Mouse (Mus musculus): ENCODE measurements around the gene Otop3. TPM values are rescaled to one million over a fixed set of nuclear protein-coding genes. Genes with fewer than 3 reads are reported as not detected.

Otop3 gene
- polyA plus RNA-seq, 1 experiment from 2014 or later: 0.80 TPM

DNA sequence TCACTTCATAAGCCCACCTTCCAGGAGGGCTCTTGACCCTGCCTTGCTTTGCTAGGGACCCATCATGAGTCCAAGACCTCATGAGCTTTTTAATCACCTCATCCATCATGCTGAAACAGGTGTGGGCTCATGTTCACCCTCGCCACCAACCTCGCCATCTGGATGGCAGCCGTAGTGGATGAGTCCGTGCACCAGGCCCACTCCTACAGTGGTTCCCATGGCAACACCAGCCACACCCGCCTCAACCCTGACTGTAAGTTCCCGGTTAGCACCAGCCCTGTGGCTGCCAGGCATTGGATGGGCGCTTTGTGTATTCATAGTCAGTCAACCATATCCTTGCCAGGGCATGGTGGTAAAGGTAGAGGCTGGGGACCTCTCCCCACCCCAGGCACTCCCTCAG, 7.8 kb upstream of the Otop3 start:
- Histone ChIP-seq H3K4me1 (ENCODE audit: control insufficient read depth, insufficient read depth, low read length) (no peaks in the 10 kb centered on the region; the same call in 1 of the 2 replicates), H3K4me3 (ENCODE audit: low read depth, low read length) (no peak overlapping the region), H3K9ac (ENCODE audit: low read depth, low read length) (no peak overlapping the region), H3K27me3 (ENCODE audit: control insufficient read depth, insufficient read depth, low read depth, low read length) (peaks cover 25% of the 10 kb centered on the region), H3K9me3 (replicated peaks; ENCODE audit: control insufficient read depth, low read length, poor library complexity, severe bottlenecking) (no peaks in the 10 kb centered on the region), H3K36me3 (ENCODE audit: control insufficient read depth, insufficient read depth, low read length) (no peaks in the 10 kb centered on the region), H3K4me2 (ENCODE audit: low read length) (no peak overlapping the region), H3K27ac (ENCODE audit: low read length) (no peak overlapping the region)
- WGBS: 74% methylated on average over 7 of the region's 7 CpGs
- no peak for ATAC-seq

- ATAC-seq: no peak
- Histone ChIP-seq H3K9me3 (replicated peaks; ENCODE audit: control insufficient read depth, low read length, poor library complexity, severe bottlenecking) (no peaks in the 10 kb centered on the region), H3K27me3 (ENCODE audit: control insufficient read depth, insufficient read depth, low read depth, low read length) (peaks cover 5% of the 10 kb centered on the region), H3K4me3 (ENCODE audit: low read depth, low read length) (no peak overlapping the region), H3K27ac (ENCODE audit: low read length) (no peak overlapping the region), H3K4me1 (ENCODE audit: control insufficient read depth, insufficient read depth, low read length) (no peaks in the 10 kb centered on the region), H3K4me2 (ENCODE audit: low read length) (no peak overlapping the region), H3K36me3 (ENCODE audit: control insufficient read depth, insufficient read depth, low read length) (no peaks in the 10 kb centered on the region), H3K9ac (ENCODE audit: low read depth, low read length) (no peak overlapping the region)
- WGBS: 71% methylated on average over 15 of the region's 15 CpGs
Observed at GRCm38 (mm10) chr11:115329339-115329738, 5.2 kb upstream of the Otop3 start.

DNA sequence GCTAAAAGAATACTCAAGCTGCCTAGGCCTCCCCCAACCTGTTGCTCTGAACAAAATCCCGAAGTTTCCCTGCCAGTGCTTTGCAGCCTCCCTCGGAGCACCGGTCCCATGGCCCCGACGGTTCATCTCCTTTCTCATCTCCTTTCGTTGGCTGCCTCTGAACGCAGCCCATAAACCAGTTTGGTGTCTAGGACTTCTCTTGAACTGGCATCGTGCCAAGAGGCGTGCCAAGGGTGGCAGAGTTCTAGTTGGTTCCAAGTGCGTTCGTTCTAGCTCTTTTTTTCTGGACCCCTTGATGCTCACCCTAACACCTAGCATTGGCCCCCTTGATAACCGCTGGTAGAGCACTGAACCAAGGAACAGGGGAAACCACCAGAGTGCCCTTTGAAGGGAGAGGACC, 692 bp downstream of the Otop3 start:
- Histone ChIP-seq H3K27ac (ENCODE audit: low read length) (no peak overlapping the region), H3K9ac (ENCODE audit: low read depth, low read length) (no peak overlapping the region), H3K4me2 (ENCODE audit: low read length) (peak overlapping the region; percentile 63), H3K4me1 (ENCODE audit: control insufficient read depth, insufficient read depth, low read length) (no peaks in the 10 kb centered on the region; the same call in 1 of the 2 replicates), H3K4me3 (ENCODE audit: low read depth, low read length) (no peak overlapping the region), H3K36me3 (ENCODE audit: control insufficient read depth, insufficient read depth, low read length) (no peaks in the 10 kb centered on the region), H3K27me3 (ENCODE audit: control insufficient read depth, insufficient read depth, low read depth, low read length) (peaks cover 16% of the 10 kb centered on the region; the same call in 1 of the 2 replicates), H3K9me3 (replicated peaks; ENCODE audit: control insufficient read depth, low read length, poor library complexity, severe bottlenecking) (no peaks in the 10 kb centered on the region)
- no peak for ATAC-seq
- WGBS: 59% methylated on average over 12 of the region's 12 CpGs

DNA sequence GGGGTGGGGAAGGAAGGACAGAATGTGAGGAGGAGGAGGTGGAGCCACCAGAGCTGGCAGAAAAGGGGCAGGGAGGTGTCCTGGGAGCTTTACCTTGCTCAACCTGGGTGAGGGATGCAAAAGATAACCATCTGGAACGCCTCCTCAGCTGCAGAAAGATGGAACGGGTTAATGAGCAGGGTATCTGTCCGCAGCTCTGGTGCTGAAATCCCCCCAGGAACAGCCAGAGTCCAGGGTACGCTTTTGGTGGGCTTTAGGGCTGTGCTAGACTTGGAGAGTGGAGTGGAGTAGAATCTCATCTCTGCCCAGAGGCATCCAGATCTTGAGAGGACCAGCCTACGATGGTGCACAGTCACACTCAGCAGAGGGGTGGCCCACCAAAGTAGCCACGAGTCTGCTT, 1.6 kb downstream of the Otop3 start:
- H3K9me3 ChIP-seq (replicated peaks; ENCODE audit: control insufficient read depth, low read length, poor library complexity, severe bottlenecking): no peaks in the 10 kb centered on the region
- H3K4me3 ChIP-seq (ENCODE audit: low read depth, low read length): no peak overlapping the region
- H3K9ac ChIP-seq (ENCODE audit: low read depth, low read length): no peak overlapping the region
- H3K27me3 ChIP-seq (ENCODE audit: control insufficient read depth, insufficient read depth, low read depth, low read length): peaks cover 16% of the 10 kb centered on the region; the same call in 1 of the 2 replicates
- H3K4me1 ChIP-seq (ENCODE audit: control insufficient read depth, insufficient read depth, low read length): no peaks in the 10 kb centered on the region; the same call in 1 of the 2 replicates
- WGBS: 16% methylated on average over 6 of the region's 6 CpGs
- H3K27ac ChIP-seq (ENCODE audit: low read length): no peak overlapping the region
- no peaks in the 10 kb centered on the region for H3K36me3 ChIP-seq (ENCODE audit: control insufficient read depth, insufficient read depth, low read length)
- H3K4me2 ChIP-seq (ENCODE audit: low read length): no peak overlapping the region
- ATAC-seq: no peak

DNA sequence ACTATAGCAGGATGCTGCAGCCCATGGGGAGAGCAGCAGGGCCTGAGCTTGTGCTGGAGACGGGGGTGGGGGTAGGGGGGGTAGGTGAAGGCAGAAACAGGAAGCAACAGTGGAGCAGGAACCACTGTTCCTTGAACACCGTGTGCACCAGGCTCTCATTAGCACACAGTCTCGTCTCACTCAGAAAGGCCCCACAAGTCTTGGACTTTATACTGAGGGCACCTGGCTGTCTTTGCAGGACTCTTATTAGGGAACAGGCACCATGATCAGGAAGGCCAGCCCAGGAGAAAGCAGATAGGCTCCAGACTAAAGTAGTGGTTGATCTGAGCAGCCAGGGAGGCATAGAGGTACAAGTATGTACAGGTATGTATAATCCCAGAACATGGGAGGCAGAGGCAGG, 2.8 kb downstream of the Otop3 start:
- Histone ChIP-seq H3K36me3 (ENCODE audit: control insufficient read depth, insufficient read depth, low read length) (no peaks in the 10 kb centered on the region), H3K27ac (ENCODE audit: low read length) (no peak overlapping the region), H3K27me3 (ENCODE audit: control insufficient read depth, insufficient read depth, low read depth, low read length) (peaks cover 16% of the 10 kb centered on the region; the same call in 1 of the 2 replicates), H3K4me3 (ENCODE audit: low read depth, low read length) (no peak overlapping the region), H3K4me2 (ENCODE audit: low read length) (no peak overlapping the region), H3K9ac (ENCODE audit: low read depth, low read length) (no peak overlapping the region), H3K4me1 (ENCODE audit: control insufficient read depth, insufficient read depth, low read length) (no peaks in the 10 kb centered on the region; the same call in 1 of the 2 replicates), H3K9me3 (replicated peaks; ENCODE audit: control insufficient read depth, low read length, poor library complexity, severe bottlenecking) (no peaks in the 10 kb centered on the region)
- 74% methylated on average over 3 of the region's 3 CpGs for WGBS
- no peak for ATAC-seq

DNA sequence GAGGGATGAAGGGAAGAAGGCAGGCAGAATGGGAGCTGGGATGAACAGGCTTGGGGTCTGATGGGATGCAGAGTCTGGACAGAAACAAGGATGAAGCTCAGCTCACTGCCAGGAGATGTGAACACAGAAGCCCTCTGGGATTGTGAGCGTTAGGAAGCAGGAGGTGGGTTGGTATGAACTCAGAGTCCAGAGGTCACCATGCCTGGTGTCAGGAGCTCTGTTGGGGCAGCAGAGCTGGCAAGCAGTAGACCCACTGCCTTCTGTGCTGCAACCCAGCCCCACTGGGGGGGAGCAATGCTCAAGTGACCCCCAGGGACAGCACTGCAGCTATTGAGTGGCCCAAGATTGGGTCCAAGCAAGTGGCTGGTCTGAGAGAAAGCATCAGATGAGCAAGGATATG, 3.3 kb downstream of the Otop3 start:
- 100% methylated on average over 1 of the region's 1 CpGs for WGBS
- ATAC-seq: no peak

GRCm38 (mm10) chr11:115341246-115341645, 6.7 kb downstream of the Otop3 start:
- no peak overlapping the region for H3K4me3 ChIP-seq (ENCODE audit: low read depth, low read length)
- H3K36me3 ChIP-seq (ENCODE audit: control insufficient read depth, insufficient read depth, low read length): no peaks in the 10 kb centered on the region
- ATAC-seq: no peak
- WGBS: 76% methylated on average over 2 of the region's 2 CpGs
- no peaks in the 10 kb centered on the region for H3K9me3 ChIP-seq (replicated peaks; ENCODE audit: control insufficient read depth, low read length, poor library complexity, severe bottlenecking)
- no peak overlapping the region for H3K9ac ChIP-seq (ENCODE audit: low read depth, low read length)
- no peak overlapping the region for H3K4me2 ChIP-seq (ENCODE audit: low read length)
- no peaks in the 10 kb centered on the region for H3K4me1 ChIP-seq (ENCODE audit: control insufficient read depth, insufficient read depth, low read length)
- H3K27me3 ChIP-seq (ENCODE audit: control insufficient read depth, insufficient read depth, low read depth, low read length): peaks cover 6% of the 10 kb centered on the region; the same call in 1 of the 2 replicates
- no peak overlapping the region for H3K27ac ChIP-seq (ENCODE audit: low read length)

More for the DNA sequence above, 3.3 kb downstream of the Otop3 start:
- no peak overlapping the region for H3K27ac ChIP-seq (ENCODE audit: low read length)
- H3K4me3 ChIP-seq (ENCODE audit: low read depth, low read length): no peak overlapping the region
- H3K9me3 ChIP-seq (replicated peaks; ENCODE audit: control insufficient read depth, low read length, poor library complexity, severe bottlenecking): no peaks in the 10 kb centered on the region
- H3K36me3 ChIP-seq (ENCODE audit: control insufficient read depth, insufficient read depth, low read length): no peaks in the 10 kb centered on the region
- peaks cover 16% of the 10 kb centered on the region; the same call in 1 of the 2 replicates for H3K27me3 ChIP-seq (ENCODE audit: control insufficient read depth, insufficient read depth, low read depth, low read length)
- no peaks in the 10 kb centered on the region; the same call in 1 of the 2 replicates for H3K4me1 ChIP-seq (ENCODE audit: control insufficient read depth, insufficient read depth, low read length)
- no peak overlapping the region for H3K4me2 ChIP-seq (ENCODE audit: low read length)
- no peak overlapping the region for H3K9ac ChIP-seq (ENCODE audit: low read depth, low read length)

- ATAC-seq: no peak
- no peaks in the 10 kb centered on the region for H3K36me3 ChIP-seq (ENCODE audit: control insufficient read depth, insufficient read depth, low read length)
- 75% methylated on average over 6 of the region's 6 CpGs for WGBS
Observed at GRCm38 (mm10) chr11:115341866-115342265, 7.3 kb downstream of the Otop3 start.

GRCm38 (mm10) chr11:115344967-115345366, 10.4 kb downstream of the Otop3 start:
- WGBS: 19% methylated on average over 12 of the region's 12 CpGs
- no peak for ATAC-seq

More at GRCm38 (mm10) chr11:115341866-115342265, 7.3 kb downstream of the Otop3 start:
- no peaks in the 10 kb centered on the region for H3K9me3 ChIP-seq (replicated peaks; ENCODE audit: control insufficient read depth, low read length, poor library complexity, severe bottlenecking)
- H3K9ac ChIP-seq (ENCODE audit: low read depth, low read length): no peak overlapping the region
- no peaks in the 10 kb centered on the region for H3K4me1 ChIP-seq (ENCODE audit: control insufficient read depth, insufficient read depth, low read length)
- H3K27ac ChIP-seq (ENCODE audit: low read length): no peak overlapping the region
- no peak overlapping the region for H3K4me2 ChIP-seq (ENCODE audit: low read length)
- H3K27me3 ChIP-seq (ENCODE audit: control insufficient read depth, insufficient read depth, low read depth, low read length): peaks cover 5% of the 10 kb centered on the region; the same call in 1 of the 2 replicates
- no peak overlapping the region for H3K4me3 ChIP-seq (ENCODE audit: low read depth, low read length)

More at GRCm38 (mm10) chr11:115344967-115345366, 10.4 kb downstream of the Otop3 start:
- Histone ChIP-seq H3K9ac (ENCODE audit: low read depth, low read length) (no peak overlapping the region), H3K27me3 (ENCODE audit: control insufficient read depth, insufficient read depth, low read depth, low read length) (peaks cover 5% of the 10 kb centered on the region; the same call in 1 of the 2 replicates), H3K4me2 (ENCODE audit: low read length) (no peak overlapping the region), H3K4me1 (ENCODE audit: control insufficient read depth, insufficient read depth, low read length) (no peaks in the 10 kb centered on the region), H3K36me3 (ENCODE audit: control insufficient read depth, insufficient read depth, low read length) (peaks cover 10% of the 10 kb centered on the region), H3K27ac (ENCODE audit: low read length) (no peak overlapping the region), H3K9me3 (replicated peaks; ENCODE audit: control insufficient read depth, low read length, poor library complexity, severe bottlenecking) (no peaks in the 10 kb centered on the region), H3K4me3 (ENCODE audit: low read depth, low read length) (no peak overlapping the region)
